Mouse (Mus musculus) hindbrain, embryonic 14.5 days (tissue): ENCODE measurements around the gene Chd4. TPM values are rescaled to one million over a fixed set of nuclear protein-coding genes. Genes with fewer than 3 reads are reported as not detected.
A peak's percentile ranks its signal among the peaks of the same experiment; 100 is the strongest.
"Not testable (repeated sequence)": the region's sequence is repeated elsewhere in the genome, so short reads cannot be mapped to it uniquely, and the experiment has no call there.

Experiments used
- ATAC-seq: fragments of 200-750 bp; cut with Nextera tagmentation; 2 replicates; pipeline ENCODE4 v1.8.0; 2017; ENCODE audit warnings: moderate number of reproducible peaks, mild to moderate bottlenecking, moderate TSS enrichment, moderate library complexity; ENCODE audit not compliant: low FRiP score
- DNase-seq: peaks from one replicate; pipeline ENCODE4 v3.0.0-alpha.2; 2015; ENCODE audit warnings: low spot score
- H3K27ac ChIP-seq: fragments of 300-500 bp; sonication (generic); 2 replicates; pipeline ENCODE4 v1.5.1; 2014; ENCODE audit warnings: mild to moderate bottlenecking, moderate library complexity
- H3K27me3 ChIP-seq: fragments of 300-500 bp; sonication (generic); 2 replicates; pipeline ENCODE4 v1.6.1; 2014; ENCODE audit warnings: mild to moderate bottlenecking, low read length, mixed read lengths; ENCODE audit not compliant: control insufficient read depth, insufficient read depth
- H3K36me3 ChIP-seq: fragments of 300-500 bp; sonication (generic); replicated peaks from 2 replicates; pipeline ENCODE4 v1.6.1; 2014; ENCODE audit not compliant: control insufficient read depth, insufficient read depth
- H3K4me1 ChIP-seq: fragments of 300-500 bp; sonication (generic); replicated peaks from 2 replicates; pipeline ENCODE4 v1.6.1; 2014; ENCODE audit warnings: antibody characterized with exemption, low read length, mixed read lengths; ENCODE audit not compliant: control insufficient read depth, insufficient read depth
- H3K4me2 ChIP-seq: fragments of 300-500 bp; sonication (generic); replicated peaks from 2 replicates; pipeline ENCODE4 v1.6.1; 2014; ENCODE audit warnings: mild to moderate bottlenecking, moderate library complexity
- H3K4me3 ChIP-seq: fragments of 300-500 bp; sonication (generic); replicated peaks from 2 replicates; pipeline ENCODE4 v1.5.1; 2014; ENCODE audit warnings: mild to moderate bottlenecking, low read length
- H3K9ac ChIP-seq: fragments of 300-500 bp; sonication (generic); 2 replicates; pipeline ENCODE4 v1.6.1; 2014
- H3K9me3 ChIP-seq: fragments of 300-500 bp; sonication (generic); 2 replicates; pipeline ENCODE4 v1.6.1; 2016; ENCODE audit warnings: low read length; ENCODE audit not compliant: control insufficient read depth
- WGBS: fragments of 180-500 bp; shearing (Covaris S2); extraction: QIAGEN DNeasy Blood & Tissue Kit; methylation state at CpG from one replicate; pipeline ENCODE4 v1.1.7; 2014; 5-methylcytosine and 5-hydroxymethylcytosine counted together
- polyA plus RNA-seq: library from polyadenylated mRNA; unstranded; fragments of >200 nt; fragmentation: Nextera tagmentation; extraction: Ambion mirVana; gene quantifications from 2 replicates; pipeline ENCODE4 v1.2.1, GENCODE M21; 2014

Chd4 gene
- polyA plus RNA-seq, 1 experiment from 2014 or later: 78.0 TPM

DNA sequence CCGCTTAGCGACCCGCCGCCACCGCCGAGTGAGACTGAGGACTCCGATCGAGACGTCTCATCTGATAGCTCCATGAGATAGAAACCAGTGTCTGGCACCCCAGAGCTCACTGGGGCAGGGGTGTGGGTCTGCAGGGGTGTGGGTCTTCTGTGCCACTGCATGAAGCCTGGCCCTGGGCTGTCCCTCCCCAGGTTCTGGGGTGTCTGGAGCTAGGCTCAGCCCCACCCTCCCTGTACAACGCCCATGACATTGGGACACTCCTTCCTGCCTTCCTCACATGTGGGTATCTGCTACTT is 64.7 kb downstream of the Chd4 start:
- Histone ChIP-seq H3K4me1 (peaks cover 13% of the 10 kb centered on the region; the same call in 1 of the 2 replicates), H3K27ac (no peak overlapping the region), H3K36me3 (peaks cover 59% of the 10 kb centered on the region), H3K9ac (no peak overlapping the region), H3K4me2 (no peak overlapping the region), H3K9me3 (no peaks in the 10 kb centered on the region), H3K27me3 (no peaks in the 10 kb centered on the region), H3K4me3 (no peak overlapping the region)
- no peak for ATAC-seq
- WGBS: 50% methylated on average over 10 of the region's 10 CpGs
- DNase-seq: no peak

DNA sequence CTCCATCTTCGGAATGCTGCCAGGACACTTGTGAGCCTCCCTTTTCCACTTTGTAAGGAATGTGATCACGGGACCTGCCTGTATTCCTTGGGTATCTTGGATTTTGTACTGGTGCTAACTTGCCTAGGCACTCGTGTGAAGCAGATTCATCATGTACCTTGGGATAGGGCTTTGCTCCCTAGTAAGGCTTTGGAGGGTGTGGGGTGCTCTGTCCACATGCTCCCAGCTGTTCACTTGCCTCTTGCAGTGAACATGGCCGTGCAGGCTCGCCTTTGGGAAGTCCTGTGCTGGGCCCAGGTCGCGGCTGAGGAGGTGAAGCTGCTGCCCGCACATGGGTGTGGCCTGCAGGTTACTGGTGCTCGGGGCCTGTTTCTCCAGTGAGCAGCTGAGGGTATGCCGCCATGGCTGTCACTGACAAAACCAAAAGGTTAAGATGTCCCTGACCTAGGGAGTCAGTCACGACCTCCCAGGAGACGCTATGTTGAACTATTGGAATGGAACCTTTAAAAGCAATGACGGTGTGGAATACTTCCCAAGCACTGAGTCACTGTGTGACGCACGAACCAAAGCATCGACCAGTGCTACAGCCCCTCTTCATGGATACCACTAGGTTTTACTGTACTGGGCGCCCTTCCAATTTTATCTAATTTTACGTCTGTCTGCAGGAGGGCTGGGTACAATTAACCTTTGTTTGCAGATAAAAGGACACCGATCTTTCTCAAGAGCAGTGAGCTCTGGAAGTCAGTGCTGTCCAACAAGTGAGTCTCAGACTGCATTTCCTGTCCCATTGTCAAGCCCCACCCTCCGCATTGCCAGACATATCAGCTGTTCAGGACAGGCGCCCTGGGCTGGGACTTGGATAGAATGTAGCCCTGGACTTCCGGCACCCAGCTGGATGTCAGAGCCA is 65.3 kb downstream of the Chd4 start:
- H3K27me3 ChIP-seq: no peaks in the 10 kb centered on the region
- peaks cover 17% of the 10 kb centered on the region for H3K4me1 ChIP-seq
- no peak overlapping the region for H3K4me2 ChIP-seq
- DNase-seq (no peak), ATAC-seq (no peak)
- peaks cover 54% of the 10 kb centered on the region for H3K36me3 ChIP-seq
- no peak overlapping the region for H3K4me3 ChIP-seq
- no peak overlapping the region for H3K9ac ChIP-seq
- no peaks in the 10 kb centered on the region for H3K9me3 ChIP-seq
- H3K27ac ChIP-seq: no peak overlapping the region
- 21% methylated on average over 22 of the region's 22 CpGs for WGBS

DNA sequence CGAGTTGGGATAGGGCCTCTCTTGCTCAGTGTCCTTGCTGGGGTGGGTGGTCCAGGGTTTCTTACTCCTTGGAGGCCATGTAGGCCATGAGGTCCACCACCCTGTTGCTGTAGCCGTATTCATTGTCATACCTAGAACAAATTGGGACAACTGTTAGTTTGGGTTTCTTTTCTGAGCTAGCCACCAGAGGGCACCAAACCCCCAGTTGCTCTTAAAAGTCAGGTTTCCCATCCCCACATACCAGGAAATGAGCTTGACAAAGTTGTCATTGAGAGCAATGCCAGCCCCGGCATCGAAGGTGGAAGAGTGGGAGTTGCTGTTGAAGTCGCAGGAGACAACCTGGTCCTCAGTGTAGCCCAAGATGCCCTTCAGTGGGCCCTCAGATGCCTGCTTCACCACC is 66.2 kb downstream of the Chd4 start:
- not testable (repeated sequence) for H3K9ac ChIP-seq, H3K4me2 ChIP-seq, H3K27me3 ChIP-seq, H3K9me3 ChIP-seq, ATAC-seq, H3K4me3 ChIP-seq, H3K27ac ChIP-seq
- H3K4me1 ChIP-seq: peaks cover 25% of the 10 kb centered on the region
- DNase-seq: peak; percentile 74
- H3K36me3 ChIP-seq: peaks cover 53% of the 10 kb centered on the region
- 10% methylated on average over 3 of the region's 5 CpGs for WGBS

DNA sequence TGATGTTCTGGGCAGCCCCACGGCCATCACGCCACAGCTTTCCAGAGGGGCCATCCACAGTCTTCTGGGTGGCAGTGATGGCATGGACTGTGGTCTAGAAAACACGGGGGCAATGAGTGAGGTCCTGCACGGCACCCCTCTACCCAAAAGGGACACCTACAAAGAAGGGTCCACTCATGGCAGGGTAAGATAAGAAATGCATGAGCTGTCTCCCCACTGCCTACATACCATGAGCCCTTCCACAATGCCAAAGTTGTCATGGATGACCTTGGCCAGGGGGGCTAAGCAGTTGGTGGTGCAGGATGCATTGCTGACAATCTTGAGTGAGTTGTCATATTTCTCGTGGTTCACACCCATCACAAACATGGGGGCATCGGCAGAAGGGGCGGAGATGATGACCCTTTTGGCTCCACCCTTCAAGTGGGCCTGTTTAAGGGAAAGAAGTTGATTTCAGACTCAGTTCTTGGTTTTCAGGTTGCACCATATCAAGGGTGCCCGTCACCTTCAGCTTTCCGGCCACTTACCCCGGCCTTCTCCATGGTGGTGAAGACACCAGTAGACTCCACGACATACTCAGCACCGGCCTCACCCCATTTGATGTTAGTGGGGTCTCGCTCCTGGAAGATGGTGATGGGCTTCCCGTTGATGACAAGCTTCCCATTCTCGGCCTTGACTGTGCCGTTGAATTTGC is 67.0 kb downstream of the Chd4 start:
- H3K4me3 ChIP-seq, H3K9ac ChIP-seq, H3K27me3 ChIP-seq, H3K27ac ChIP-seq, DNase-seq, ATAC-seq, H3K9me3 ChIP-seq, H3K4me2 ChIP-seq: not testable (repeated sequence)
- H3K36me3 ChIP-seq: peaks cover 51% of the 10 kb centered on the region
- 82% methylated on average over 11 of the region's 16 CpGs for WGBS
- H3K4me1 ChIP-seq: peaks cover 33% of the 10 kb centered on the region

DNA sequence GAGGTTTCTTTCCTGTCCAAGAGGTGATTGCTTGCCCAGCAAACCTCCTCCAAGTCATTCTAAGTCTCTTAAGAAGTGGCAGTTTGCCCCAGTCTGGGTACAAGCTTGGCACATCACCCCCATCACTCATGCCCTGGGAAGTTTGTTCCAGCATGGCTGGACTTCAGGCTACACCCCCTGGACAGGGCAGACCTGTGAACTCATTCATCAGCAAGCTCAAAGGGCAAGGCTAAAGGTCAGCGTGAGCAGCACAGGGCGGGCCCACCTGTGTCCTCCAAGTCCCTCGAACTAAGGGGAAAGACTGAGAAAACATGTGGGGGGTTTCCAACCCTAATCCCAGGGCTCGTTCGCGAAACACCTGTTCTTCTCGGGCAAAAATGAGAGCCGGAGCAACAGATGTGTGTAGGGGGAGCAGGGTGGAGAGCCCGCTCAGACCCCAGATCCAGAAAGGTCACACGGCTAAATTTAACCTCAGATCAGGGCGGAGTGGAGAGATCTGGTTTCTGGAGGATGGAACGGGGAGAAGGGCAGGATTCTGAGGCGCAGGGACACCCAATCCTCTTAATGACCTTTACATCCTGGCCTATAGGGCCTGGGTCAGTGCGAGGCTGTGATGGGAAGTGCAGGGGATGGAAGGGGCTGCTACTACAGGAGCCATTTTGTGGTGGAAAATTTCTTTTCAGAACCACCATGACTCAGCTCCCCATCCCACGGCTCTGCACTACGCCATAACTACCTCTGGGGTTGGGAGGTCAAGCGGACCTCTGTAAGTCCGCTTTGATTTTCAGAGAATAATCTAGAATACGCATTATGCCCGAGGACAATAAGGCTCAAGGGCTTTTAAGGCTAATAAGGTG is 68.2 kb downstream of the Chd4 start:
- Histone ChIP-seq H3K4me2 (peak overlapping the region; percentile 89), H3K27me3 (no peaks in the 10 kb centered on the region), H3K36me3 (peaks cover 56% of the 10 kb centered on the region), H3K9me3 (no peaks in the 10 kb centered on the region), H3K4me1 (peaks cover 34% of the 10 kb centered on the region), H3K9ac (peak overlapping the region; percentile 98), H3K27ac (peak overlapping the region; percentile 90), H3K4me3 (peak overlapping the region; percentile 97)
- 8% methylated on average over 20 of the region's 20 CpGs for WGBS
- DNase-seq: peak; percentile 45
- ATAC-seq: no peak

DNA sequence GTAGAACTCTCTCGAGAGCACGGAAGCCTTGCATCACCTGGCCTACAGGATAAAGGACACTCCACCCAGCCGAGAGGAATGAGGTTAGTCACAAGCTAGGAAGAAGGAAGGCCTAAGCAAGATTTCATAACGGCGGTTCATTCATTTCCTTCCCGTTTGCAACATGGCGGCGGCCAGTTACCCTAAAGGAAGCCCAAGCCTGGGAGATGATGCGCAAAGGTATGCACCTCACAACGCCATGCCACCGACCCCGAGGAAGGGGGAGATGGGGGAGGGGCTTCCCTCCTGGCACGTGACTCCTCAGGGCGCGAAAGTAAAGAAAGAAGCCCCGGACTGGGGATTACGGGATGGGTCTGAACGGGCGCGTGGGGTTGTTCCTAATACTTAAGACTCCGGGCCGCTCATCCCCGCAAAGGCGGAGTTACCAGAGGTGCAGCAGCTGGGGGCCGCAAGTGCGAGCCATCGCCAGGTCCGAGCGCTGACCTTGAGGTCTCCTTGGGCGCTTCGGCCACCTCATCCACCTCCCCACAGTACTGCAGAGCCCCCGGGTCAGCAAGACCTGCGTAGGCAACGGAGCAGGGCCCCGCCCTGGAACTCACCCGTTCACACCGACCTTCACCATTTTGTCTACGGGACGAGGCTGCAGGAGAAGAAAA is 69.0 kb downstream of the Chd4 start:
- Histone ChIP-seq H3K27ac (peak overlapping the region; percentile 90), H3K9ac (peak overlapping the region; percentile 98), H3K4me2 (peak overlapping the region; percentile 89), H3K36me3 (peaks cover 56% of the 10 kb centered on the region), H3K9me3 (no peaks in the 10 kb centered on the region), H3K27me3 (no peaks in the 10 kb centered on the region), H3K4me3 (peak overlapping the region; percentile 97), H3K4me1 (peaks cover 34% of the 10 kb centered on the region)
- ATAC-seq: peak; percentile 42
- peak; percentile 71 for DNase-seq
- under 1% methylated on average over 38 of the region's 39 CpGs for WGBS

DNA sequence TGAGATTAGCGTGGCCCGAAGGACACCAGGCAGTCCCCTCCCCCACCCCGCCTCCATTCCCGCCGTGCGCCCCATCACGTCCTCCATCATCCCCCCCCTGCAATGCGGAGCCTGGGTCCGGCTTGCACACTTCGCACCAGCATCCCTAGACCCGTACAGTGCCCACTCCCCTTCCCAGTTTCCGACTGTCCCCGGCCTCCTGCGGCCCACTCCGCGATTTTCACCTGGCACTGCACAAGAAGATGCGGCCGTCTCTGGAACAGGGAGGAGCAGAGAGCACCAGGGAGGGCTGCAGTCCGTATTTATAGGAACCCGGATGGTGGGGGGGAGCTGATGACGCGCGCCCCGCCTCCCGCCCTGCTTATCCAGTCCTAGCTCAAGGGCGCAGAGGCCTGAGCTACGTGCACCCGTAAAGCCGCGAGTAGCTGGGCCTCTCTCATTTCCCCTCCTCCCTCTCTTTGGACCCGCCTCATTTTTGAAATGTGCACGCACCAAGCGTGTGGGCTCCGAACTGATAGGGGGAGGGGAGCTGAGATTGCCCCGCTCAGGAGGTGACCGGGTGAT is 69.6 kb downstream of the Chd4 start:
- DNase-seq (peak; percentile 95), ATAC-seq (peak; percentile 92)
- under 1% methylated on average over 33 of the region's 36 CpGs for WGBS
- Histone ChIP-seq H3K36me3 (peaks cover 56% of the 10 kb centered on the region), H3K4me3 (peak overlapping the region; percentile 97), H3K4me1 (peaks cover 34% of the 10 kb centered on the region), H3K27ac (peak overlapping the region; percentile 90), H3K27me3 (no peaks in the 10 kb centered on the region), H3K9ac (peak overlapping the region; percentile 98), H3K9me3 (no peaks in the 10 kb centered on the region), H3K4me2 (peak overlapping the region; percentile 89)

DNA sequence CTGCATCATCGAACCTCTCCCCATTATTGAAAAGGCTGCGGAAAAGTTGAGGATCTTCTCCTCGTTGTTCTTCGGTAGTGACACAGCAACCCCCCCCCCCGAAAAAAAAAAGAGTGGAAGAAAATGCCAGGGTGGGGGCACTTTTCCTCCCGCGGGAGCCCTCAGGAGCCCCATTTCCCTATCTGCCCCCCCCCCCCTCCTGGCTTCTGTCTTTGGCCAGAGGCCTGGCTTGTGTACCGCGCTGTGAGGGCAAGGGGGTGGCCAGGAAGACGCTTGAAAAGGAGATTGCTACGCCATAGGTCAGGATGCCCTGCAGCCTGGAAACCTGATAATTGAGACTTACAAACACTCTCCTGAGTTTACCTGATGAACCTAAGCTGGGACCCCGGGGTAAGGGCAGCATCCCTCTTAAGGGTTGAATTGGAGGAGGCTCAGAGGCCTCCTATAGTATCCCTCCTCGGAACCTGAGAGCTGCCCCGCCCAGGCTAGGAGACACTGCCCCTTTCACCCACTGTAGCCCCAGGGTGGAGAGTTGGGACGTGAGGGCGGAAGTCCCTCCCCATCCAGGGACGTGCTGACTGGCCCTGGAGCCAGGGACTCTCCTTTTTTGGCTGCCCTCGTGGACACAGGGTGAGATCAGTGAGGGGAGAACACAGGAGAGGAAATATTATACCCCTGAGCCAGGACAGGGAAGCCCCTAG is 70.4 kb downstream of the Chd4 start, which contains the start of gene Gapdh:
Gene Gapdh, minus strand, starts transcription at position 417 of the 701 bp plus-strand sequence.
- H3K4me2 ChIP-seq: peak within 1 kb of the TSS; percentile 89
- under 1% methylated on average over 18 of the region's 18 CpGs for WGBS
- peak within 1 kb of the TSS; percentile 97 for H3K4me3 ChIP-seq
- no peaks in the 10 kb centered on the region for H3K27me3 ChIP-seq
- peak; percentile 58 for DNase-seq
- H3K27ac ChIP-seq: peak within 1 kb of the TSS; percentile 90
- H3K4me1 ChIP-seq: peaks cover 34% of the 10 kb centered on the region
- peaks cover 56% of the 10 kb centered on the region for H3K36me3 ChIP-seq
- ATAC-seq: peak; percentile 9; the same call in 1 of the 2 replicates
- H3K9me3 ChIP-seq: no peaks in the 10 kb centered on the region
- H3K9ac ChIP-seq: peak within 1 kb of the TSS; percentile 98
